Mouse (Mus musculus): ENCODE data around the gene Ddx5. TPM values are rescaled to one million over a fixed set of nuclear protein-coding genes. Genes with fewer than 3 reads are reported as not detected.
"Not testable (repeated sequence)": the region's sequence is repeated elsewhere in the genome, so short reads cannot be mapped to it uniquely, and the experiment has no call there.

Gene Ddx5
- polyA plus RNA-seq, 1 experiment from 2014 or later, result 396 TPM

GRCm38 (mm10) chr11:106812410-106813136 lies 23.6 kb upstream of the Ddx5 start:
- Histone ChIP-seq H3K9ac (replicated peaks; ENCODE audit: low read depth, low read length) (no peak overlapping the region), H3K9me3 (ENCODE audit: control insufficient read depth, low read depth, low read length) (no peaks in the 10 kb centered on the region), H3K4me2 (replicated peaks; ENCODE audit: low read depth, low read length) (no peak overlapping the region), H3K27me3 (ENCODE audit: control insufficient read depth, insufficient read depth, low read length) (no peaks in the 10 kb centered on the region), H3K27ac (ENCODE audit: low read length) (no peak overlapping the region), H3K4me3 (ENCODE audit: low read depth, low read length) (no peak overlapping the region), H3K36me3 (ENCODE audit: control insufficient read depth, insufficient read depth, low read length) (peaks cover 66% of the 10 kb centered on the region), H3K4me1 (ENCODE audit: control insufficient read depth, insufficient read depth, low read length) (no peaks in the 10 kb centered on the region)
- no peak for ATAC-seq (ENCODE audit: insufficient number of reproducible peaks, insufficient read depth, low FRiP score, low read depth)
- 88% methylated on average over 7 of the region's 7 CpGs for WGBS

- H3K4me2 ChIP-seq (replicated peaks; ENCODE audit: low read depth, low read length); H3K9ac ChIP-seq (replicated peaks; ENCODE audit: low read depth, low read length); H3K4me1 ChIP-seq (ENCODE audit: control insufficient read depth, insufficient read depth, low read length); ATAC-seq (ENCODE audit: insufficient number of reproducible peaks, insufficient read depth, low FRiP score, low read depth); H3K4me3 ChIP-seq (ENCODE audit: low read depth, low read length); H3K27ac ChIP-seq (ENCODE audit: low read length); H3K9me3 ChIP-seq (ENCODE audit: control insufficient read depth, low read depth, low read length); H3K27me3 ChIP-seq (ENCODE audit: control insufficient read depth, insufficient read depth, low read length): not testable (repeated sequence)
- WGBS, result 78% methylated on average over 1 of the region's 1 CpGs
- peaks cover 46% of the 10 kb centered on the region for H3K36me3 ChIP-seq (ENCODE audit: control insufficient read depth, insufficient read depth, low read length)
These were observed 18.5 kb upstream of the Ddx5 start for GRCm38 (mm10) chr11:106807442-106807841.

- Histone ChIP-seq H3K27ac (ENCODE audit: low read length) (no peak overlapping the region), H3K9me3 (ENCODE audit: control insufficient read depth, low read depth, low read length) (no peaks in the 10 kb centered on the region), H3K36me3 (ENCODE audit: control insufficient read depth, insufficient read depth, low read length) (peaks cover 57% of the 10 kb centered on the region), H3K4me1 (ENCODE audit: control insufficient read depth, insufficient read depth, low read length) (no peaks in the 10 kb centered on the region), H3K9ac (replicated peaks; ENCODE audit: low read depth, low read length) (no peak overlapping the region), H3K4me3 (ENCODE audit: low read depth, low read length) (no peak overlapping the region), H3K4me2 (replicated peaks; ENCODE audit: low read depth, low read length) (no peak overlapping the region), H3K27me3 (ENCODE audit: control insufficient read depth, insufficient read depth, low read length) (no peaks in the 10 kb centered on the region)
- WGBS, result 83% methylated on average over 10 of the region's 10 CpGs
- no peak for ATAC-seq (ENCODE audit: insufficient number of reproducible peaks, insufficient read depth, low FRiP score, low read depth)
These were observed 13.2 kb upstream of the Ddx5 start for GRCm38 (mm10) chr11:106802069-106802627.

- H3K27me3 ChIP-seq (ENCODE audit: control insufficient read depth, insufficient read depth, low read length), result no peaks in the 10 kb centered on the region
- H3K4me2 ChIP-seq (replicated peaks; ENCODE audit: low read depth, low read length), result no peak overlapping the region
- no peak overlapping the region for H3K4me3 ChIP-seq (ENCODE audit: low read depth, low read length)
- ATAC-seq (ENCODE audit: insufficient number of reproducible peaks, insufficient read depth, low FRiP score, low read depth), result no peak
- H3K9me3 ChIP-seq (ENCODE audit: control insufficient read depth, low read depth, low read length), result no peaks in the 10 kb centered on the region
- WGBS, result 46% methylated on average over 9 of the region's 9 CpGs
- H3K4me1 ChIP-seq (ENCODE audit: control insufficient read depth, insufficient read depth, low read length), result no peaks in the 10 kb centered on the region
- H3K36me3 ChIP-seq (ENCODE audit: control insufficient read depth, insufficient read depth, low read length), result peaks cover 44% of the 10 kb centered on the region
- H3K27ac ChIP-seq (ENCODE audit: low read length), result no peak overlapping the region
- no peak overlapping the region for H3K9ac ChIP-seq (replicated peaks; ENCODE audit: low read depth, low read length)
These were observed 6.7 kb upstream of the Ddx5 start for GRCm38 (mm10) chr11:106795679-106796078.

- ATAC-seq (ENCODE audit: insufficient number of reproducible peaks, insufficient read depth, low FRiP score, low read depth), result no peak
- H3K9me3 ChIP-seq (ENCODE audit: control insufficient read depth, low read depth, low read length), result no peaks in the 10 kb centered on the region
- WGBS, result 80% methylated on average over 4 of the region's 4 CpGs
- no peak overlapping the region for H3K4me2 ChIP-seq (replicated peaks; ENCODE audit: low read depth, low read length)
- H3K9ac ChIP-seq (replicated peaks; ENCODE audit: low read depth, low read length), result no peak overlapping the region
- peaks cover 31% of the 10 kb centered on the region for H3K36me3 ChIP-seq (ENCODE audit: control insufficient read depth, insufficient read depth, low read length)
- H3K27ac ChIP-seq (ENCODE audit: low read length), result no peak overlapping the region
- 0 out of 2 replicates have a peak, but pooled peaks cover 5% of the 10 kb centered on the region for H3K4me1 ChIP-seq (ENCODE audit: control insufficient read depth, insufficient read depth, low read length)
- no peaks in the 10 kb centered on the region for H3K27me3 ChIP-seq (ENCODE audit: control insufficient read depth, insufficient read depth, low read length)
- no peak overlapping the region for H3K4me3 ChIP-seq (ENCODE audit: low read depth, low read length)
These were observed 4.9 kb upstream of the Ddx5 start for GRCm38 (mm10) chr11:106793846-106794245.

- Histone ChIP-seq H3K9ac (replicated peaks; ENCODE audit: low read depth, low read length) (peak overlapping the region; percentile 97), H3K27me3 (ENCODE audit: control insufficient read depth, insufficient read depth, low read length) (no peaks in the 10 kb centered on the region), H3K27ac (ENCODE audit: low read length) (peak overlapping the region; percentile 97), H3K4me3 (ENCODE audit: low read depth, low read length) (peak overlapping the region; percentile 52), H3K9me3 (ENCODE audit: control insufficient read depth, low read depth, low read length) (no peaks in the 10 kb centered on the region), H3K36me3 (ENCODE audit: control insufficient read depth, insufficient read depth, low read length) (peaks cover 28% of the 10 kb centered on the region), H3K4me2 (replicated peaks; ENCODE audit: low read depth, low read length) (peak overlapping the region; percentile 63), H3K4me1 (ENCODE audit: control insufficient read depth, insufficient read depth, low read length) (peaks cover 13% of the 10 kb centered on the region; the same call in 1 of the 2 replicates)
- no peak for ATAC-seq (ENCODE audit: insufficient number of reproducible peaks, insufficient read depth, low FRiP score, low read depth)
- WGBS, result 2% methylated on average over 6 of the region's 6 CpGs
These were observed 664 bp upstream of the Ddx5 start for GRCm38 (mm10) chr11:106789649-106790048.

GRCm38 (mm10) chr11:106788026-106788774 lies 785 bp downstream of the Ddx5 start:
- H3K9ac ChIP-seq (replicated peaks; ENCODE audit: low read depth, low read length), result peak overlapping the region; percentile 97
- 1% methylated on average over 70 of the region's 79 CpGs for WGBS
- H3K4me1 ChIP-seq (ENCODE audit: control insufficient read depth, insufficient read depth, low read length), result peaks cover 13% of the 10 kb centered on the region; the same call in 1 of the 2 replicates
- H3K4me2 ChIP-seq (replicated peaks; ENCODE audit: low read depth, low read length), result no peak overlapping the region; the same call in 1 of the 2 replicates
- ATAC-seq (ENCODE audit: insufficient number of reproducible peaks, insufficient read depth, low FRiP score, low read depth), result peak; percentile 82
- no peaks in the 10 kb centered on the region for H3K9me3 ChIP-seq (ENCODE audit: control insufficient read depth, low read depth, low read length)
- H3K27ac ChIP-seq (ENCODE audit: low read length), result peak overlapping the region; percentile 97
- H3K4me3 ChIP-seq (ENCODE audit: low read depth, low read length), result peak overlapping the region; percentile 52
- peaks cover 35% of the 10 kb centered on the region for H3K36me3 ChIP-seq (ENCODE audit: control insufficient read depth, insufficient read depth, low read length)
- H3K27me3 ChIP-seq (ENCODE audit: control insufficient read depth, insufficient read depth, low read length), result no peaks in the 10 kb centered on the region

GRCm38 (mm10) chr11:106787131-106788025 lies 1.6 kb downstream of the Ddx5 start:
- no peaks in the 10 kb centered on the region for H3K9me3 ChIP-seq (ENCODE audit: control insufficient read depth, low read depth, low read length)
- no peaks in the 10 kb centered on the region for H3K27me3 ChIP-seq (ENCODE audit: control insufficient read depth, insufficient read depth, low read length)
- peak; percentile 23; the same call in 1 of the 2 replicates for ATAC-seq (ENCODE audit: insufficient number of reproducible peaks, insufficient read depth, low FRiP score, low read depth)
- peak overlapping the region; percentile 97 for H3K27ac ChIP-seq (ENCODE audit: low read length)
- peak overlapping the region; percentile 52 for H3K4me3 ChIP-seq (ENCODE audit: low read depth, low read length)
- peak overlapping the region; percentile 76 for H3K4me2 ChIP-seq (replicated peaks; ENCODE audit: low read depth, low read length)
- peaks cover 43% of the 10 kb centered on the region for H3K36me3 ChIP-seq (ENCODE audit: control insufficient read depth, insufficient read depth, low read length)
- peak overlapping the region; percentile 97 for H3K9ac ChIP-seq (replicated peaks; ENCODE audit: low read depth, low read length)
- under 1% methylated on average over 65 of the region's 65 CpGs for WGBS
- H3K4me1 ChIP-seq (ENCODE audit: control insufficient read depth, insufficient read depth, low read length), result peaks cover 13% of the 10 kb centered on the region; the same call in 1 of the 2 replicates
